Mouse (Mus musculus): ENCODE data around the gene Mfsd2b.

DNA sequence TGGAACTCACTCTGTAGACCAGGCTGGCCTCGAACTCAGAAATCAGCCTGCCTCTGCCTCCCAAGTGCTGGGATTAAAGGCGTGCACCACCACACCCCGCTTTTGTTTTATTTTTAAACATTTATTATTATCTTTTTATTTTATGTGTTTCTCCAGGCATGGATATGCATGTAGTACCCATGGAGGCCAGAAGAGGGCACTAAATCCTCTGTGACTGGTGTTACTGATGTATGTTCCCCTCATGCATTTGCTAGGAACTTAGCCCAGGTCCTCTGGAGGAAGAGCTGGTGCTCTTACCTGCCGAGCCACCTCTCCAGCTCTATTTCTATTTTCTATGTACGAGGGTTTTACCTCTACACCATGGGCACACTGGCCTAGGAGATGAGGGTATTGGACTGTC, 18.0 kb downstream of the Mfsd2b start:
- TF ChIP-seq TAL1 (IDR thresholded peaks at IDR 0.05; ENCODE audit: low read length), result no peak
- TF ChIP-seq GATA1 (IDR thresholded peaks at IDR 0.05; ENCODE audit: low read length), result no peak

Data from erythroblast, embryonic 14.5 days (primary cell).